Mouse (Mus musculus) neural tube, embryonic 11.5 days (tissue): Measurements from ENCODE around the gene Cxcr5. TPM values are rescaled to one million over a fixed set of nuclear protein-coding genes. Genes with fewer than 3 reads are reported as not detected.
"Not testable (repeated sequence)": the region's sequence is repeated elsewhere in the genome, so short reads cannot be mapped to it uniquely, and the experiment has no call there.

Experiments
- ATAC-seq: fragments of 200-750 bp; cut with Nextera tagmentation; 2 replicates; pipeline ENCODE4 v1.8.0; 2017; ENCODE audit warnings: moderate number of reproducible peaks, mild to moderate bottlenecking, moderate TSS enrichment, moderate library complexity; ENCODE audit not compliant: insufficient read depth, low FRiP score, low TSS enrichment
- DNase-seq: peaks from one replicate; pipeline ENCODE4 v3.0.0-alpha.2; 2015; ENCODE audit warnings: low spot score
- H3K27ac ChIP-seq: fragments of 300-500 bp; sonication (generic); 2 replicates; pipeline ENCODE4 v1.5.1; 2014; ENCODE audit warnings: low read depth, mild to moderate bottlenecking, low read length
- H3K27me3 ChIP-seq: fragments of 300-500 bp; sonication (generic); 2 replicates; pipeline ENCODE4 v1.6.1; 2014; ENCODE audit warnings: mild to moderate bottlenecking, low read length, mixed read lengths; ENCODE audit not compliant: control insufficient read depth, insufficient read depth
- H3K36me3 ChIP-seq: fragments of 300-500 bp; sonication (generic); 2 replicates; pipeline ENCODE4 v1.6.1; 2014; ENCODE audit warnings: mild to moderate bottlenecking, low read length, moderate library complexity, mixed read lengths; ENCODE audit not compliant: control insufficient read depth, insufficient read depth
- H3K4me1 ChIP-seq: fragments of 300-500 bp; sonication (generic); 2 replicates; pipeline ENCODE4 v1.6.1; 2014; ENCODE audit warnings: low read length, mixed read lengths; ENCODE audit not compliant: control insufficient read depth, insufficient read depth
- H3K4me2 ChIP-seq: fragments of 300-500 bp; sonication (generic); 2 replicates; pipeline ENCODE4 v1.6.1; 2014; ENCODE audit warnings: low read depth, mild to moderate bottlenecking, moderate library complexity
- H3K4me3 ChIP-seq: fragments of 300-500 bp; sonication (generic); 2 replicates; pipeline ENCODE4 v1.5.1; 2014; ENCODE audit warnings: low read depth, low read length
- H3K9ac ChIP-seq: fragments of 300-500 bp; sonication (generic); 2 replicates; pipeline ENCODE4 v1.6.1; 2014; ENCODE audit warnings: mild to moderate bottlenecking, low read length
- H3K9me3 ChIP-seq: fragments of 300-500 bp; sonication (generic); 2 replicates; pipeline ENCODE4 v1.6.1; 2016; ENCODE audit warnings: low read length; ENCODE audit not compliant: control insufficient read depth
- WGBS: fragments of 180-500 bp; shearing (Covaris S2); extraction: QIAGEN DNeasy Blood & Tissue Kit; methylation state at CpG from one replicate; pipeline ENCODE4 v1.1.7; 2014; 5-methylcytosine and 5-hydroxymethylcytosine counted together
- polyA plus RNA-seq: library from polyadenylated mRNA; unstranded; fragments of >200 nt; fragmentation: Nextera tagmentation; extraction: Ambion mirVana; gene quantifications from 2 replicates; pipeline ENCODE4 v1.2.1, GENCODE M21; 2014

Cxcr5 gene
- polyA plus RNA-seq, 1 experiment from 2014 or later: not detected

- 93% methylated on average over 5 of the region's 5 CpGs for WGBS
- H3K27ac ChIP-seq: no peak overlapping the region
Measured at GRCm38 (mm10) chr9:44580085-44580484, 18.4 kb upstream of the Cxcr5 start.

GRCm38 (mm10) chr9:44579392-44579791, 17.7 kb upstream of the Cxcr5 start:
- Histone ChIP-seq H3K4me3 (no peak overlapping the region), H3K27ac (no peak overlapping the region), H3K4me2 (no peak overlapping the region), H3K27me3 (no peaks in the 10 kb centered on the region), H3K9me3 (0 out of 2 replicates have a peak, but pooled peaks cover 2% of the 10 kb centered on the region), H3K9ac (no peak overlapping the region), H3K36me3 (no peaks in the 10 kb centered on the region), H3K4me1 (no peaks in the 10 kb centered on the region)
- 52% methylated on average over 6 of the region's 6 CpGs for WGBS
- no peak for DNase-seq
- no peak for ATAC-seq

More at GRCm38 (mm10) chr9:44580085-44580484, 18.4 kb upstream of the Cxcr5 start:
- H3K9ac ChIP-seq: no peak overlapping the region
- ATAC-seq (no peak), DNase-seq (no peak)
- H3K4me2 ChIP-seq: no peak overlapping the region
- H3K9me3 ChIP-seq: 0 out of 2 replicates have a peak, but pooled peaks cover 2% of the 10 kb centered on the region
- no peaks in the 10 kb centered on the region for H3K36me3 ChIP-seq
- no peaks in the 10 kb centered on the region for H3K27me3 ChIP-seq
- H3K4me3 ChIP-seq: no peak overlapping the region
- no peaks in the 10 kb centered on the region for H3K4me1 ChIP-seq

DNA sequence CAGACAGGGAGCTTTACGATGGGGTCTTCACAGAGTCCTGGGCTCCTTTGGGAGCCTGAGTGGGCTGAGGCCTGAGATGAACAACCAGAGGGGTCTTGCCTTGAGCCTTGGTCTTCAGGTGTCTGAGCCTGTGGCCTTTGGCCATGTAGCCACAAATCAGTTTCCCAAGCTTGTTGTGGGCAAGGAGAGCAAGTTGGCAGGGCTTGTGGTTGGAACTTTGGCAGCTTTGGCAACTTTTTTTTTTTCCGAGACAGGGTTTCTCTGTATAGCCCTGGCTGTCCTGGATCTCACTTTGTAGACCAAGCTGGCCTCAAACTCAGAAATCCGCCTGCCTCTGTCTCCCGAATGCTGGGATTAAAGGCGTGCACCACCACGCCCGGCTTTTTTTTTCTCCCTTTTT, 14.4 kb upstream of the Cxcr5 start:
- not testable (repeated sequence) for H3K27ac ChIP-seq, H3K36me3 ChIP-seq, H3K9ac ChIP-seq, H3K4me3 ChIP-seq, H3K4me2 ChIP-seq, ATAC-seq, DNase-seq, H3K4me1 ChIP-seq, H3K9me3 ChIP-seq, H3K27me3 ChIP-seq
- WGBS: 91% methylated on average over 7 of the region's 7 CpGs

GRCm38 (mm10) chr9:44575095-44575494, 13.4 kb upstream of the Cxcr5 start:
- Histone ChIP-seq H3K9ac (no peak overlapping the region), H3K27me3 (no peaks in the 10 kb centered on the region), H3K4me1 (no peaks in the 10 kb centered on the region), H3K36me3 (no peaks in the 10 kb centered on the region), H3K4me3 (no peak overlapping the region), H3K9me3 (no peaks in the 10 kb centered on the region), H3K27ac (no peak overlapping the region), H3K4me2 (no peak overlapping the region)
- WGBS: 94% methylated on average over 2 of the region's 2 CpGs
- ATAC-seq: no peak
- DNase-seq: no peak

GRCm38 (mm10) chr9:44573306-44573705, 11.6 kb upstream of the Cxcr5 start:
- no peak overlapping the region for H3K27ac ChIP-seq
- no peak overlapping the region for H3K4me2 ChIP-seq
- no peak overlapping the region for H3K9ac ChIP-seq
- DNase-seq (no peak), ATAC-seq (no peak)
- no peaks in the 10 kb centered on the region for H3K27me3 ChIP-seq
- H3K36me3 ChIP-seq: no peaks in the 10 kb centered on the region
- no peaks in the 10 kb centered on the region for H3K9me3 ChIP-seq
- WGBS: 86% methylated on average over 4 of the region's 4 CpGs
- no peaks in the 10 kb centered on the region for H3K4me1 ChIP-seq
- no peak overlapping the region for H3K4me3 ChIP-seq

- Histone ChIP-seq H3K4me3 (no peak overlapping the region), H3K4me2 (no peak overlapping the region), H3K9ac (no peak overlapping the region), H3K4me1 (no peaks in the 10 kb centered on the region), H3K27me3 (no peaks in the 10 kb centered on the region), H3K27ac (no peak overlapping the region), H3K9me3 (no peaks in the 10 kb centered on the region), H3K36me3 (no peaks in the 10 kb centered on the region)
- no peak for DNase-seq
- WGBS: 78% methylated on average over 12 of the region's 12 CpGs
- no peak for ATAC-seq
Measured at GRCm38 (mm10) chr9:44570939-44571382, 9.3 kb upstream of the Cxcr5 start.

DNA sequence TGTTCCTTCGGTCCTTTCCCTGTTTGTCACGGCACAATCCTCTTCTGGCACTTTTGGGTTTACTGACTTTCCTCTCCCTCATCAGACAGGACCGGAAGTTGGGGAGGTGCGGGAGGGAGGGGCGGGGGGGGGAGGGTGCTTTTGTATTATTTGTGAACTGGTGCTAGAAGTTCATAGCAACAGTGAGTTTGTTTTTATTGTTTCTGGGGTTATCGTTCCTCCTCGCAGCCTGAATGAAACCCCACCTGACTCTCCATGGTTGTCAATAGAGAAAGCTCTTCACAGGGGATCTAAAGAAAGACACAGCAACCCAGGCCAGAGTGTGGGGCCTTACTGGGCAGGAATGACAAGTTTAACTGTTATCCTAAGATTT, 6.4 kb upstream of the Cxcr5 start:
- WGBS: 49% methylated on average over 7 of the region's 7 CpGs
- ATAC-seq (no peak), DNase-seq (no peak)
- H3K36me3 ChIP-seq: no peaks in the 10 kb centered on the region
- H3K9me3 ChIP-seq: no peaks in the 10 kb centered on the region
- no peak overlapping the region for H3K27ac ChIP-seq
- H3K4me2 ChIP-seq: no peak overlapping the region
- no peak overlapping the region for H3K4me3 ChIP-seq
- no peak overlapping the region for H3K9ac ChIP-seq
- H3K27me3 ChIP-seq: no peaks in the 10 kb centered on the region
- H3K4me1 ChIP-seq: no peaks in the 10 kb centered on the region

- Histone ChIP-seq H3K27me3 (no peaks in the 10 kb centered on the region), H3K36me3 (no peaks in the 10 kb centered on the region), H3K4me3 (no peak overlapping the region), H3K9ac (no peak overlapping the region), H3K4me1 (no peaks in the 10 kb centered on the region), H3K4me2 (no peak overlapping the region), H3K9me3 (no peaks in the 10 kb centered on the region), H3K27ac (no peak overlapping the region)
- DNase-seq (no peak), ATAC-seq (no peak)
- WGBS: 84% methylated on average over 9 of the region's 9 CpGs
Measured at GRCm38 (mm10) chr9:44567338-44568082, 5.8 kb upstream of the Cxcr5 start.

GRCm38 (mm10) chr9:44565367-44565766, 3.7 kb upstream of the Cxcr5 start:
- Histone ChIP-seq H3K36me3 (no peaks in the 10 kb centered on the region), H3K9me3 (no peaks in the 10 kb centered on the region), H3K9ac (no peak overlapping the region), H3K27me3 (no peaks in the 10 kb centered on the region), H3K27ac (no peak overlapping the region), H3K4me3 (no peak overlapping the region), H3K4me2 (no peak overlapping the region), H3K4me1 (no peaks in the 10 kb centered on the region)
- DNase-seq (no peak), ATAC-seq (no peak)
- WGBS: 46% methylated on average over 6 of the region's 6 CpGs
